Mouse (Mus musculus) left cerebral cortex, adult 9 months (tissue): Measurements from ENCODE around the gene Vps13a.
"Not testable (repeated sequence)": the region's sequence is repeated elsewhere in the genome, so short reads cannot be mapped to it uniquely, and the experiment has no call there.

Source experiments
- DNase-seq, 2 experiments: peaks; one replicate each; pipeline ENCODE4 v3.0.0; 2022; ENCODE audit warnings: low spot score in 2 of 2

The Vps13a gene

DNA sequence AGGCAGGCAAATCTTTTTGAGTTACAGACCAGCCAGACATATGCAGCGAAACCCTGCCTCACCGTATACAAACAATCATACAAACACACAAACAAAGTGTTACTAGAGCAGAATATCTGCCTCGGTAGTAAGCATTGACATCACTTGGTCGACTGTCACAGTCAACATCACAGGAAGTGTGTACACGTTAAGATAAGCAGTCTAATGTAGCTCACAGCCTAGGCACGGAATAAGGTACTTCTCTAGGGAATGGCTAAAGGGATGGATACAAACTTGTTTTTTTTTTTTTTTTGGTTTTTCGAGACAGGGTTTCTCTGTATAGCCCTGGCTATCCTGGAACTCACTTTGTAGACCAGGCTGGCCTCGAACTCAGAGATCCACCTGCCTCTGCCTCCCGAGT is 23.3 kb downstream of the Vps13a start:
- not testable (repeated sequence) for DNase-seq

GRCm38 (mm10) chr19:16755854-16756253 is 24.9 kb downstream of the Vps13a start:
- DNase-seq: no peak

- DNase-seq: no peak
These were observed 25.5 kb downstream of the Vps13a start for GRCm38 (mm10) chr19:16755226-16755625.

DNA sequence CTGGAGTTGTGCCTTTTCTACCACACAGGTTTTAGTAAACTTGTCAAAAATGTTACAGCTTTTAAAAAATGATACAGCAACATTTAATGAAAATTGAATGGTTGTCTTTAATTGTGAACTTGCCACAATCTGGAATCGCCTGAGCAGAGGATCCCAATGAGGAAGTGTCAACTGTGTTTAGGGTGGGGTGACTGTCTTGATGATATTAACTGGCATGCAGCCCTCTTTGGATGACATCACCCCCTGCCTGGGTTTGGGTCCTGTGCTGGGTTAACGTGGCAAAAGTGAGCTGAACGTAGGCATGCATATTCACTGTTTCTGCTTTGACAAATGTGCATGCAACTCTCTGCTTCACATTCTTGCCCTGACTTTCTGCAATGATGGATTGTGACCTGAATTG is 27.6 kb downstream of the Vps13a start:
- DNase-seq: no peak

GRCm38 (mm10) chr19:16736854-16737253 is 43.9 kb downstream of the Vps13a start:
- DNase-seq: no peak

GRCm38 (mm10) chr19:16728729-16729128 is 52.0 kb downstream of the Vps13a start:
- DNase-seq: no peak

- DNase-seq: no peak
These were observed 65.5 kb downstream of the Vps13a start for GRCm38 (mm10) chr19:16715249-16715648.

DNA sequence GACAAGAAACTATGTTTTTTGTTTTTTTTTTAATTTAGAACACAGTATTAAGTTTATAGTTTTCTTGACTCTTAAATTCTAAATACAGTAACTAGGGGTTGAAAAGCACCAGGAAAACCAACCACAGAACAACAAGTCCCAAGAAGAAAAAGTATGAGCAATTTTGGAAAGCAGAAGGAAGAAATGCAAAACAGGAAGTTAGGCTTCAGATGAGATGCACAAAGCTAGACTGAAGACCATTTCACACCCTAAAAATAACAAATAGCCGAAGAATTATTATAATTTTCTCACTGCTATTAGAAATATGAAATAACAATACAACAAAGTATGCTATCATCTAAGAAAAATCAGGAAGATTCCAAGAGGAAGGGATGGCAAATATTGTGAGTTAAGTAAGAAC is 78.9 kb downstream of the Vps13a start:
- DNase-seq: no peak

DNA sequence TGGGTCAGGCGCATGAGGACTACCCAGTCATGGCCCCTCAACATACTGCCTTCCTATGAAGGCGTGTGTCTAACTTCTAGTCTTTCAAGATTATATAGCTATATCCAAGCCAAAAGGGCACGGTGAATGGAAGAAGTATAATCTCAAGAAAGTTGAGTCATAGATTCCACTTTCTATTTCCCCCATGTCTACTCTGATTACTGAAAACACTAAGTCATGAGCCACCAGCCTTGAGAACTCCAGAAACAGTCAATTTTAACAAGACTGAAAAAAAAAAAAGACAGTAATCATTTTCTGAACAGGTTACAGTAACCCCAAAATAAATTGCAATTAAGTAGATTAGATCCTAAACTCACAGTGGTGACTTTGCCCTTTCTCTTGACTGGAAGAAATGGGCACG is 95.8 kb downstream of the Vps13a start:
- DNase-seq: no peak

- no peak for DNase-seq
These were observed 96.5 kb downstream of the Vps13a start for GRCm38 (mm10) chr19:16684210-16684609.

- no peak for DNase-seq
These were observed 154.9 kb downstream of the Vps13a start for GRCm38 (mm10) chr19:16625610-16626395.

- DNase-seq: no peak
These were observed 155.7 kb downstream of the Vps13a start for GRCm38 (mm10) chr19:16624994-16625393.

GRCm38 (mm10) chr19:16623154-16623553 is 157.6 kb downstream of the Vps13a start:
- no peak for DNase-seq

DNA sequence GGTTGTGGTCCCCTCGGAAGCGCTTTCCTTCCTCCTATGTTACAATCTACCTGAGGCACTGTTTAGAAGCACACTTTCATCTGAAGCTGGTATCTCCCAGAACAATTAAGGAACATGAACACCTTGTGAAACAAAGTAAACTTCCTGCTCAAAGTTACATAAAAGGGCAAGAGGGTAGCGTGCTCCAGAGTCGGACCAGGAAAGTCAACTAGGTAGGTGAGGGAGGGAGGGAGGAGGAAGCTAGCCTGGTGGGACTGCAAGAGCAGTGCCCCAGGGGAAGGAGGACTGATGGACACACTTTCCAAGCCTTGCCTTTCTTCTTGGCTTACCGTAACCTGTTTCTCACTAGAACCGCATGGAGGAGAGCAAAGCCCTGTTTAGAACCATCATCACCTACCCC is 173.1 kb downstream of the Vps13a start:
- no peak for DNase-seq

- no peak for DNase-seq
These were observed 178.7 kb downstream of the Vps13a start for GRCm38 (mm10) chr19:16602026-16602425.

DNA sequence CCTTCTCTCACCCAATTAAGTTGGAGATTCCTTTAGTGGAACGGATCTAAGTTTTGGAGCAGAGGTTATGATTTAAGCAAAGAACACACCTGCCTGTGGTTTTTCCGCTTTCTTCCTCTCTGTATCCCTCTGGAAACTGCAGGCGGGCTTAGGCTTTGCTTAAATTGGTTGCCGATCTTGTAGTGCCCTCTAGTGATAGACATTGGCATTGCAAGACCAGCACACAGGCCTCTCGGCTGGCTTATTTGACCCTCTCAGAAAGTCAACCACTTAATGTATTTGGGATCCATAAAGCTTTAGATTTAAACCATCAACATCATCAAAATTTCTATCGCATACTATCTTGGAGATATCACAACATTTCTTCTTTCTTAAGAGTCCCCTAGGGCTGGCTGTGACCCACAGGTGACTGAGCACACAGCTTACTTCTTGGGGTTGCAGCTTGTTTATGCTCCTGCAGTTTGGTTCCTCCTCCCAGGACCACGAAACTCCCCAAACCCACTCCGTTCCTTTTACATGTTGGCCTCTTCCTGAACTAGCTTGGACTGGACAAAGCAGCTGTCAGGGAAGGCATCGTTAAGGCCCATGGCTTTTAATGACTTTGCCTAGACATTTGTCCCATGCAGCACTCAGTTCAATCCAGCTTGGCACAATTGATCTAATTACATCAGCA is 181.3 kb downstream of the Vps13a start:
- peak in 1 of 2 experiments; percentile 82 for DNase-seq

DNA sequence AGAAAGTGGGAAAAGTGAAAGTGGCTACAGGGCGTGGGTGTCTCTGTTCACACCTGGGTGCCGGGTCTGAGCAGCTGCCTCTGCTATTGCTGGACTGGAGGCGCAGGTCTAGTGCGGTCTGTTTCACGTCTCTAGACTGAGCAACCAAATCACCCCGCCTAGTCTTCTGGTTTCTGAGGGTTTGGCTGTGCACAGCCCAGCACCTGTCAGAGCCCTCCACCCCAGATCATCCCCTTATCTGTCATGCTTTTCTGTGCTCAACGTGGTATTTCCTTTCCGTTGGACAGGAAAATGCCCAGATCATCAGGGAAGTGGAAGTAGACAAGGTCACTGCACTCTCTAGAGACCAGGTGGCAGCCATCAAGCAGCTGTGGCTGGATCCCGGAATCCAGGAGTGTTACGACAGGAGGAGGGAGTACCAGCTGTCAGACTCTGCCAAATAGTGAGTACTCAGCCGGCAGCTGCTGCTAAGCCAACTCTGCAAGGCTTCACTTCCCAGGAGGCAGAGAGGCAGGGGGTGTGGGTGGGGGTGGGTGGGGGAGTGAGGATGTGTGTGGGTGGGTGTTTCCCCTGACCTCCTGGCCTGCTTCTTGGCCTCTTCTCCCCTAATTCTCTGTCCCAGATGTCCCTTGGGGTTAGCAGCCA is 182.0 kb downstream of the Vps13a start:
- DNase-seq: no peak

DNA sequence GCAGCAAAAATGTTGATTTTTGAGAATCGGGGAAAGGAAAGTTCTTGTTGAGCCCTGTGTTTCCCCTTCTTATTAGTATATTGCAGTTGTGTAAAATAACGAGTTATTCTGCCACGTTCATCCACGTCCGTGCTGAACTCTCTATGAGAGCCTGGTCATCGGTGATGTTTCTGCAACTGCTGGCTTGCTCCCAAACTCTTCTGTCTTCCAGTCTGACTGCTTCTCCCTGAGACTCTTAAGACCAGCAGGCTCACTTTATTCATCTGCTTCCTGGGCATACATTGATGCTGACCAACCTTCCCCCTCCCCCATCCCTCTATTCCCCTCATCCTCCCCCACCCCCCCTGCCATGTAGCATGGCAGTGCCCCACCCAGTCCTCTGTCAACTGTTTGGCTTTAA is 183.5 kb downstream of the Vps13a start:
- no peak for DNase-seq

GRCm38 (mm10) chr19:16593975-16594317 is 186.8 kb downstream of the Vps13a start:
- no peak for DNase-seq

DNA sequence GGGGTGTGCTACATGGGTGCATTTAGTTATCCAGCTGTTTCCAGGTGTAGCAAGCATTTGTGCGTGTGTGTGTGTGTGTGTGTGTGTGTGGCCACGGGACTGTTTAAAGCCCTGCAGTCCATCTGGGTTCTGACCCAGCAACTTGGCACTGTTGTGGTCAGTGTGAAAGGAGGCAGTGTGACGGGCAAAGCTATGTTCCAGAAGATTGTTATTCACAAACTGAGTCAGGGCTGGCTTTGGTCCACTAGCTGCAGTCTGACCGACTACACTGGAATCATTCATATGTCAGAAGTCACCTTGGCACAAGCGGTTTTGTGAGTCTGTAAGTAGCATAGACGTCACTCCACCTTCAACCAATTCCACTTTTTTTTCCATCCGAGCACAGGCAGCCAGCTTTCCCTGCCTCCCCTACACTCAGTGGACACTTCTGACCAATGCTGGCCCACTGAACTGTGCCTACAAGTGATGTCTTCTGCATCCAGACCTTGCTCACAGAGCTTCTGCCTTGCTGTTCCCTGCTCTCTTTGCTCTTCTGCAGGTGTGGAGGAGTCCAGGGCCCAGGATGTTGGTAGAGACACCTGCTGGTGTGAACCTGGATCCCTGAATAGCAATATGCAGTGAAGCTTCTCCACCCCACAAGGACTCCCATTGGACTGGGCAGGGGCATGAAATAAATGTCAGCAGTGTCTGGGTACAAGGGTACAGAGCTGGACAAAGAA is 187.3 kb downstream of the Vps13a start:
- DNase-seq: peak; percentile 16 to 51

DNA sequence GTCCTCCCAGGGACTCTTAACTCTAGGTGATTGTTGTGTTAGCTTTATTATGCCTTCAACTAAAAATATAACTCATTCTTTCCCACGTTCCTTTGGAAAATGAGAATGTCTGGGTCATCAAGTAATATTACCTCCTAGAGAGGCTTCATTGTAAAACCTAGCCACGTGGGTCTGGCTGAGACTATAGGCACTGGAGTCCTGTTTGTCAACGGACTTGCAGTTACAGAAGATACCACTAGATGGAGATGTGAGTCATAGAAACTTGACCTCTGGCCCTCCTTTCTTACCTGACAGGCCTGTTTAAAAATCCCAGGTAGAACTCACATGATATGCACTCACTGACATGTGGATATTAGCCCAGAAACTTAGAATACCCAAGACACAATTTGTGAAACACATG is 195.4 kb downstream of the Vps13a start:
- DNase-seq: no peak

- no peak for DNase-seq
These were observed 196.2 kb downstream of the Vps13a start for GRCm38 (mm10) chr19:16584546-16584945.
